Mouse (Mus musculus): ENCODE results near the gene H2-Ob.

- TF ChIP-seq POLR2A (IDR thresholded peaks at IDR 0.05; ENCODE audit: insufficient read depth, low read length) (no peak), CTCF (IDR thresholded peaks at IDR 0.05; ENCODE audit: low read depth, low read length) (no peak), EP300 (IDR thresholded peaks at IDR 0.05; ENCODE audit: insufficient read depth, low read depth, low read length) (no peak)
Measured at GRCm38 (mm10) chr17:34196491-34196890, 42.2 kb upstream of the H2-Ob start.
